Mouse (Mus musculus) hindbrain, embryonic 11.5 days (tissue): ENCODE measurements around the gene Lrrc43. TPM values are rescaled to one million over a fixed set of nuclear protein-coding genes. Genes with fewer than 3 reads are reported as not detected.

Experiments
- ATAC-seq: fragments of 200-750 bp; cut with Nextera tagmentation; 2 replicates; pipeline ENCODE4 v1.8.0; 2017; ENCODE audit warnings: mild to moderate bottlenecking, moderate TSS enrichment, moderate library complexity; ENCODE audit not compliant: low FRiP score
- DNase-seq: peaks from one replicate; pipeline ENCODE4 v3.0.0-alpha.2; 2015; ENCODE audit warnings: low spot score
- H3K27ac ChIP-seq: fragments of 300-500 bp; sonication (generic); 2 replicates; pipeline ENCODE4 v1.5.1; 2014; ENCODE audit warnings: mild to moderate bottlenecking, low read depth, low read length
- H3K27me3 ChIP-seq: fragments of 300-500 bp; sonication (generic); 2 replicates; pipeline ENCODE4 v1.6.1; 2014; ENCODE audit warnings: mild to moderate bottlenecking, low read length, moderate library complexity, mixed read lengths; ENCODE audit not compliant: control insufficient read depth, insufficient read depth
- H3K36me3 ChIP-seq: fragments of 300-500 bp; sonication (generic); 2 replicates; pipeline ENCODE4 v1.6.1; 2014; ENCODE audit warnings: mild to moderate bottlenecking, low read length, moderate library complexity, mixed read lengths; ENCODE audit not compliant: control insufficient read depth, insufficient read depth
- H3K4me1 ChIP-seq: fragments of 300-500 bp; sonication (generic); replicated peaks from 2 replicates; pipeline ENCODE4 v1.6.1; 2014; ENCODE audit warnings: low read length, mixed read lengths; ENCODE audit not compliant: control insufficient read depth, insufficient read depth
- H3K4me2 ChIP-seq: fragments of 300-500 bp; sonication (generic); replicated peaks from 2 replicates; pipeline ENCODE4 v1.6.1; 2014; ENCODE audit warnings: mild to moderate bottlenecking, low read depth, low read length
- H3K4me3 ChIP-seq: fragments of 300-500 bp; sonication (generic); 2 replicates; pipeline ENCODE4 v1.5.1; 2014; ENCODE audit warnings: low read depth, low read length
- H3K9ac ChIP-seq: fragments of 300-500 bp; sonication (generic); 2 replicates; pipeline ENCODE4 v1.6.1; 2014; ENCODE audit warnings: low read depth, low read length
- H3K9me3 ChIP-seq: fragments of 300-500 bp; sonication (generic); 2 replicates; pipeline ENCODE4 v1.6.1; 2016; ENCODE audit warnings: low read length; ENCODE audit not compliant: control insufficient read depth
- WGBS: fragments of 180-500 bp; shearing (Covaris S2); extraction: QIAGEN DNeasy Blood & Tissue Kit; methylation state at CpG from one replicate; pipeline ENCODE4 v1.1.7; 2014; 5-methylcytosine and 5-hydroxymethylcytosine counted together
- polyA plus RNA-seq: library from polyadenylated mRNA; unstranded; fragments of >200 nt; fragmentation: Nextera tagmentation; extraction: Ambion mirVana; gene quantifications from 2 replicates; pipeline ENCODE4 v1.2.1, GENCODE M21; 2014

Gene Lrrc43
- 0.26 and 0.39 TPM in 2 replicates for polyA plus RNA-seq

DNA sequence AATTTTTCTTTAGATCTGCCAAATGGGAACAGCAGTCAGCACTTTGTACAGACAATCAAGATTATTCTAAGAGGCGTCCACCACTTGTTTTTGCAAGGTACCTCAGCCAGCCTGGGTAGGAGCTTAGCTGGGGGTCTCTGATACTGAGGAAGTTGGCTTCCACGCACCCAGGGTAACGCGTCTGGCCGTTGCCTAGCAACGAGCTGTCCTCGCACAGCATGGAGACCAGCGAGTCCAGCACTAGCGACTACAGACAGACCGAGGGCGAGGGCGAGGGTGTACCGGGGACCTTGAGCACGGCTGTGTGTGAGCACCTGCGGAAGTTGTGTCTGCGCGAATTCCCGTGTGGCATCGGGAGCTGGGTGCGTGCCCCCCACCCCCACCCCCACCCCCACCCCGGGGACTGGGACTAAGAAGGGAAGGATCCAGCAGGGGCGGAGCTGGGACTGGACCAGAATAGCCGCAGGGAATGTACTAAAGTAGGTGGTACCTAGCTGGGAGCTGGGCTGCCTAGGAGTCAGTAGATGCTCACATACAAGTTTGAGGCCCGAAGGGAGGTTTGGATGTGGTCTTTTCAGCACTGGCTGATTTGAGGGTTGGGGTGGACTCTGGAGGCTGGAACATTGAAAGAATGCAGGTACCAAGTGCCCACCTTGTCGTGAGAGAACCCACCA, at the start of gene Lrrc43, which contains the start of gene Il31:
Gene Lrrc43, plus strand, starts transcription at position 194 of the 674 bp plus-strand sequence.
Gene Il31, minus strand, starts transcription at position 378 of the 674 bp plus-strand sequence.
- Histone ChIP-seq H3K27me3 (no peaks in the 10 kb centered on the region), H3K9me3 (no peaks in the 10 kb centered on the region), H3K4me2 (peak within 1 kb of the TSS; percentile 43), H3K36me3 (no peaks in the 10 kb centered on the region), H3K4me3 (no peak within 1 kb of the TSS), H3K9ac (no peak within 1 kb of the TSS), H3K4me1 (0 out of 2 replicates have a peak, but pooled peaks cover 4% of the 10 kb centered on the region), H3K27ac (no peak within 1 kb of the TSS)
- WGBS = 7% methylated on average over 25 of the region's 25 CpGs
- DNase-seq (peak; percentile 64), ATAC-seq (peak; percentile 60; the same call in 1 of the 2 replicates)

DNA sequence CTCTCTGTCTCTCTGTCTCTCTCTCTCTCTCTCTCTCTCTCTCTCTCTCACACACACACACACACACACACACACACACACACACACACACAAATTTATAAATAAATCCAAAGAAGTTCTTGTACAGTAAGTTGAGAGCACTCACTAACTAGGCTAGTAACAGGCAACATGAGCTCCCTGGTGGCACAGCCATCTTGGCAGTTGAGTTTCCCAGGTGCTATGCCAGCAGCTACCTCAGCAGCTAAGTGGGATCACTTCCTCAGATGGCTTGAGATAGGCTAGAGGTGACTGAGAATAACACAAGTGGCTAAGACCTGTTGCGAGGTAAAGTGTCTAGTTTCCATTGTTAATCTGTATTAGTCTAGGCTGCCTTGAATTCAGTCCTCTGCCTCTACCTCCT, 49.8 kb upstream of the Lrrc43 start:
- ATAC-seq (no peak), DNase-seq (no peak)
- Histone ChIP-seq H3K9ac (no peak overlapping the region), H3K9me3 (no peaks in the 10 kb centered on the region), H3K4me1 (no peaks in the 10 kb centered on the region), H3K4me3 (no peak overlapping the region), H3K36me3 (no peaks in the 10 kb centered on the region), H3K4me2 (no peak overlapping the region), H3K27me3 (no peaks in the 10 kb centered on the region), H3K27ac (no peak overlapping the region)
- 95% methylated on average over 1 of the region's 1 CpGs for WGBS

DNA sequence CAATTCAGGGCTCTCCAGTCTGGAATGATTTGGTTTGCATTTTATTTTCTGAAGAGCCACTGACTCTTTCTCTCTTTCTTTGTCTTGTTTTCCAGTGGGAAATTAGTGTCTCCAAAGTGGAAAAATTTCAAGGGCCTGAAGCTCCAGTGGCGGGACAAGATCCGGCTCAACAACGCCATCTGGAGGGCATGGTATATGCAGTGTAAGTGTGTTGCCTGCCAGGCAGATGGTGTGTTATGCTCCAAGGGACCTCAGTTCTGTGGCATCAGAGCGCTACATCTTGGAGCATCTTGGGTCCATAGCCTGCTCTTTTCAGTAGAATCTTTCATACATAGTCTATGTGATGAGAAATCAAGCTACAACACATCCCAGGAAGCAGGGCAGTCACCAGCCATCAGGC, 49.2 kb upstream of the Lrrc43 start:
- DNase-seq (peak; percentile 31), ATAC-seq (no peak)
- H3K4me3 ChIP-seq = no peak overlapping the region
- 79% methylated on average over 4 of the region's 4 CpGs for WGBS
- no peak overlapping the region for H3K9ac ChIP-seq
- no peak overlapping the region for H3K4me2 ChIP-seq
- H3K4me1 ChIP-seq = no peaks in the 10 kb centered on the region
- H3K36me3 ChIP-seq = no peaks in the 10 kb centered on the region
- H3K27me3 ChIP-seq = no peaks in the 10 kb centered on the region
- no peaks in the 10 kb centered on the region for H3K9me3 ChIP-seq
- H3K27ac ChIP-seq = no peak overlapping the region

DNA sequence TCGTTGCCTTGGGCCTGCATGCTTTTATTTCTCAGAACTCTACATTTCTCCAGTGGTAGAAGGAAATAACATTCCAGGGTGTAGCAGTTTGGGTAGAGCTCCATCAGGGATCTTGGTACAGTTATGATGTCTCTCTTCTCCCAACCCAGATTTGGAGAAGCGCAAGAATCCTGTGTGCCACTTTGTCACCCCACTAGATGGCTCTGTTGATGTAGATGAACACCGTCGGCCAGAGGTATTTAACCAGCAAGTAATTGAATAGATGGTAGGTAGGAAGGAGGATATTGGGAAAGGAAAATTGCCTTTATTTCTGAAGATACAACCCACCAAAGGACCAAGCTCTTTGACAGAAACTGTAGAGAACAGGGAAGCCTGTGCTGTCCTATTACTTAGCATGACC, 48.4 kb upstream of the Lrrc43 start:
- WGBS = 72% methylated on average over 4 of the region's 4 CpGs
- H3K36me3 ChIP-seq = no peaks in the 10 kb centered on the region

DNA sequence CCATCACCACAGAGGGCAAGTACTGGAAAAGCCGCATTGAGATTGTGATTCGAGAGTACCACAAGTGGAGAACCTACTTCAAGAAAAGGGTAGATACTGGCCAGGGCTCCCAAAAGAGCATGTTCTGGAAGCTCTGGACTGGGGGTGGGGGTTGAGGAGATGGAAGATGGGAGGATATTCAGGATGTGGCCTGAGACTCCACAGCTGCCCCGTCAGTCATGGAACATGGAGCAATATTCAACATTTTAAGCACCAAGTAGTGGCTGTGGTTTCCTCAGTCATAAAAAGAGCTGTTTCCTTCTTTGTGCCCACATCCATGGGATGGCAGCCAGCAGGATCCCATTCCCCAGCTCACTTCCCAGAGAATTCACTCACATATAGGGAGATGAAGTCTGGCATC, 46.8 kb upstream of the Lrrc43 start:
- Histone ChIP-seq H3K9ac (no peak overlapping the region), H3K27me3 (no peaks in the 10 kb centered on the region), H3K36me3 (no peaks in the 10 kb centered on the region), H3K27ac (no peak overlapping the region), H3K4me1 (no peaks in the 10 kb centered on the region), H3K4me2 (no peak overlapping the region), H3K9me3 (no peaks in the 10 kb centered on the region), H3K4me3 (no peak overlapping the region)
- whole genome bisulfite sequencing = 94% methylated on average over 3 of the region's 3 CpGs
- no peak for ATAC-seq
- DNase-seq = no peak

More for the DNA sequence above, 48.4 kb upstream of the Lrrc43 start:
- H3K4me3 ChIP-seq = no peak overlapping the region
- H3K27me3 ChIP-seq = no peaks in the 10 kb centered on the region
- H3K27ac ChIP-seq = no peak overlapping the region
- DNase-seq = no peak
- H3K4me1 ChIP-seq = no peaks in the 10 kb centered on the region
- no peak overlapping the region for H3K9ac ChIP-seq
- no peak for ATAC-seq
- H3K4me2 ChIP-seq = no peak overlapping the region
- no peaks in the 10 kb centered on the region for H3K9me3 ChIP-seq

DNA sequence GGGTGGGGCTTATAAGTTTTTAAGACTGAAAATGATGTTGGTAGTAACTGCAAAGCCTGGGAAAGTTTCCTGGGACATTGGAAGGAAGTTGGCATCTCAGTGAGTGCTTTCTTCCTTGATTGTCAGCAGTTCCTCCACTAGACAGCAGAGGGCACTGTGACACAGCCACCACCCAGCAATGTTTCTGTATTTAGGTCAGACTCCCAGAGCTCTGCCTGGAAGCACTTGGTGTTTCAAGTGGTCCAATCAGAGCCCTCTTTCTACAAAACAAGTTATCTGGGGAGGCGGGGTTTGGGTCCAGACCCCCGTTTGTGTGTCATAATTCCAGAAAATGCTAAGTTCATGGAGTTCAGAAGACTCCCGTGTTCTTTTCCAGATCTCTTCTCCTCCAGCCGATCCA, 45.0 kb upstream of the Lrrc43 start:
- no peak overlapping the region for H3K4me3 ChIP-seq
- ATAC-seq = no peak
- 49% methylated on average over 4 of the region's 4 CpGs for WGBS
- H3K4me2 ChIP-seq = no peak overlapping the region
- H3K27ac ChIP-seq = no peak overlapping the region
- H3K9me3 ChIP-seq = no peaks in the 10 kb centered on the region
- no peak overlapping the region for H3K9ac ChIP-seq
- no peaks in the 10 kb centered on the region for H3K36me3 ChIP-seq
- no peaks in the 10 kb centered on the region for H3K27me3 ChIP-seq
- no peaks in the 10 kb centered on the region for H3K4me1 ChIP-seq
- DNase-seq = peak; percentile 80

DNA sequence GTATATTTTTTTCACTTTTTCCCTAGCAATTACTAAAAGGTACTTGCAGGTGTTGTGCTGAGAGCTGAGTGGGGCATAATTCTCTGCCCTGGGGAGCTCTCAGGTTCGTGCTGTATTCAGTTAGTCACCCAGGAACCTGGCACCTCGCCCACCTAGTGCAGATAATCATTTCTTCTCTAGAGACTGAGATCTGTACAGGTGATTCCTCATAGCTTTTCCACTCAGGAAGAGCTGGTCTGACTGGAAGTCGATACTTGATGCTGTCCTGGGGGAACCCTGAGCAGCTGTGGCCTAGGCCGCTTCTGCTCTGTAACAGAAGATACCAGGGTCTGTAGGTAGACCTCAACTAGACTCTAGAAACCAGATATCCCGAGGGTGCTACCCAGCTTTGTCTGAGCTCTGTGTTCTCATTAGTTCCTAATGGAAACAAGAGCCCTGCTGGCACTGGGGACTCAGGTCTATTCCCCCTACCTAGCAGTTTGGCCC, 44.2 kb upstream of the Lrrc43 start:
- no peak overlapping the region for H3K4me3 ChIP-seq
- no peaks in the 10 kb centered on the region for H3K27me3 ChIP-seq
- DNase-seq (no peak), ATAC-seq (no peak)
- H3K4me1 ChIP-seq = no peaks in the 10 kb centered on the region
- H3K9me3 ChIP-seq = no peaks in the 10 kb centered on the region
- no peak overlapping the region for H3K4me2 ChIP-seq
- H3K36me3 ChIP-seq = no peaks in the 10 kb centered on the region
- no peak overlapping the region for H3K27ac ChIP-seq
- no peak overlapping the region for H3K9ac ChIP-seq
- WGBS = 90% methylated on average over 5 of the region's 5 CpGs

DNA sequence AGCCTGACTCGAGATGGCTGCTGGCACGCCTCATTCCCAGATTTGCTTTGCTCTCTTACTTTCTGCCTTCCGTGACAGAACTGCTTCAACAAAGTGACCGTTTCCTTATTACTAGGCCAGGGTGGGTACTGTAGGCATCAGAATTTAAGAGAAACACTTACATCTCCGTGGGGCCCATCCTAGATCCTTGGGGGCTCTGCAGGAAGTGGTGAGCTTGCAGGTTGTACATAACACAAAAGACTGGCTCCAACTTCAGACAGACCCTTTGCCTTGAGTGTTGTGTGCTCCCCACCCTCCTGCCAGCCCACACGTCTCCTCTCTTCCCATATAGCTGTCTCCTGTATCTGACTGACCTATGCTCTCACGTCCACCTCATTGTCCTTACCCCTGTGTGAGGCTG, 37.2 kb upstream of the Lrrc43 start:
- no peak for ATAC-seq
- Histone ChIP-seq H3K27me3 (no peaks in the 10 kb centered on the region), H3K27ac (no peak overlapping the region), H3K9me3 (no peaks in the 10 kb centered on the region), H3K4me2 (no peak overlapping the region), H3K4me3 (no peak overlapping the region), H3K36me3 (no peaks in the 10 kb centered on the region), H3K9ac (no peak overlapping the region), H3K4me1 (no peaks in the 10 kb centered on the region)
- no peak for DNase-seq
- WGBS = 93% methylated on average over 7 of the region's 7 CpGs

DNA sequence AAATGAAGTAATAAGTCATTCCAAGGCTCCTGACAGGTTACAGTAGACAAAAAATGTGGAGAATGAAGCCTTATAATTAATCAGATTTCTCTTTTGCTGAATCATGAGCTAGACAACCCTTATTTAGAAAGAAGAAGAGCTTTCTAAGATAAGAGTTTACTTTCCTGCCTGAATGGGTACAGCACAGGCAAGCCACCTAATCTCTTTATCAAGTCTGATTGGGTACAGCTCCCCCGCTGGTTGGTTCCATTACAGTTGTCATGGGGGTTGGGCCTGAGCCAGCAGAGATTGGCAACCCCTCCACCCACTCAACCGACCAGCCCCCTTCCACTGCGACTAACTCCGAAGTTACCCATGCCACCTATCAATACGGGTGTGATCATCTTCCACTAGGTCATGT, 27.7 kb upstream of the Lrrc43 start:
- Histone ChIP-seq H3K4me2 (no peak overlapping the region), H3K27ac (no peak overlapping the region), H3K4me3 (no peak overlapping the region), H3K4me1 (no peaks in the 10 kb centered on the region), H3K27me3 (no peaks in the 10 kb centered on the region), H3K9ac (no peak overlapping the region), H3K36me3 (no peaks in the 10 kb centered on the region), H3K9me3 (no peaks in the 10 kb centered on the region)
- DNase-seq (no peak), ATAC-seq (no peak)
- WGBS = 52% methylated on average over 5 of the region's 5 CpGs
